Mouse (Mus musculus) testis, adult 2 months (tissue): ENCODE results near the gene Zfyve1. TPM values are rescaled to one million over a fixed set of nuclear protein-coding genes. Genes with fewer than 3 reads are reported as not detected.
"Not testable (repeated sequence)": the region's sequence is repeated elsewhere in the genome, so short reads cannot be mapped to it uniquely, and the experiment has no call there.

ENCODE experiments used
- H3K27ac ChIP-seq: fragments of 200-500 bp; 2 replicates; pipeline ENCODE4 v1.5.1; 2012; ENCODE audit warnings: low read depth, low read length; ENCODE audit not compliant: control insufficient read depth, insufficient read depth
- H3K27me3 ChIP-seq: fragments of 200-500 bp; 2 replicates; pipeline ENCODE4 v1.6.1; 2012; ENCODE audit warnings: mild to moderate bottlenecking, low read length, moderate library complexity; ENCODE audit not compliant: control insufficient read depth, insufficient read depth
- H3K36me3 ChIP-seq: fragments of 200-500 bp; 2 replicates; pipeline ENCODE4 v1.6.1; 2012; ENCODE audit warnings: mild to moderate bottlenecking, low read length; ENCODE audit not compliant: control insufficient read depth, insufficient read depth
- H3K4me1 ChIP-seq: fragments of 200-500 bp; 2 replicates; pipeline ENCODE4 v1.6.1; 2012; ENCODE audit warnings: low read length; ENCODE audit not compliant: control insufficient read depth, insufficient read depth
- H3K4me3 ChIP-seq: fragments of 200-500 bp; 2 replicates; pipeline ENCODE4 v1.5.1; 2012; ENCODE audit warnings: low read depth, mild to moderate bottlenecking, low read length, moderate library complexity, mixed read lengths; ENCODE audit not compliant: control insufficient read depth
- CTCF ChIP-seq: fragments of 200-500 bp; IDR thresholded peaks from 2 replicates; pipeline ENCODE4 v1.5.1; 2012; ENCODE audit warnings: low read depth, mild to moderate bottlenecking, inconsistent platforms, low read length, moderate library complexity; ENCODE audit not compliant: control insufficient read depth, insufficient read depth, insufficient replicate concordance
- POLR2A ChIP-seq: fragments of 200-500 bp; IDR thresholded peaks from 2 replicates; pipeline ENCODE4 v1.6.1; 2012; ENCODE audit warnings: low read depth, mild to moderate bottlenecking, inconsistent platforms, low read length, moderate library complexity; ENCODE audit not compliant: control insufficient read depth
- polyA plus RNA-seq: library from polyadenylated mRNA; depleted of rRNA; stranded (reverse); fragments of >200 nt; gene quantifications from 2 replicates; pipeline ENCODE4 v1.2.3, GENCODE M21; 2012

Zfyve1 gene
- polyA plus RNA-seq, 1 experiment: 302 TPM

- H3K4me1 ChIP-seq: no peaks in the 10 kb centered on the region; the same call in 1 of the 2 replicates
- no peaks in the 10 kb centered on the region for H3K27me3 ChIP-seq
- H3K4me3 ChIP-seq: no peak overlapping the region
- no peaks in the 10 kb centered on the region for H3K36me3 ChIP-seq
- H3K27ac ChIP-seq: no peak overlapping the region
- TF ChIP-seq CTCF (no peak), POLR2A (no peak)
Measured at GRCm38 (mm10) chr12:83624321-83624720, 27.3 kb upstream of the Zfyve1 start.

- no peaks in the 10 kb centered on the region; the same call in 1 of the 2 replicates for H3K4me1 ChIP-seq
- H3K27me3 ChIP-seq: no peaks in the 10 kb centered on the region
- H3K36me3 ChIP-seq: no peaks in the 10 kb centered on the region
- H3K4me3 ChIP-seq: no peak overlapping the region
- no peak for TF ChIP-seq CTCF
- TF ChIP-seq POLR2A: no peak
- H3K27ac ChIP-seq: no peak overlapping the region
Measured at GRCm38 (mm10) chr12:83622031-83622755, 25.2 kb upstream of the Zfyve1 start.

GRCm38 (mm10) chr12:83620694-83621093, 23.7 kb upstream of the Zfyve1 start:
- H3K27me3 ChIP-seq, H3K27ac ChIP-seq, H3K36me3 ChIP-seq, H3K4me1 ChIP-seq: not testable (repeated sequence)
- peak overlapping the region; percentile 58 for H3K4me3 ChIP-seq

DNA sequence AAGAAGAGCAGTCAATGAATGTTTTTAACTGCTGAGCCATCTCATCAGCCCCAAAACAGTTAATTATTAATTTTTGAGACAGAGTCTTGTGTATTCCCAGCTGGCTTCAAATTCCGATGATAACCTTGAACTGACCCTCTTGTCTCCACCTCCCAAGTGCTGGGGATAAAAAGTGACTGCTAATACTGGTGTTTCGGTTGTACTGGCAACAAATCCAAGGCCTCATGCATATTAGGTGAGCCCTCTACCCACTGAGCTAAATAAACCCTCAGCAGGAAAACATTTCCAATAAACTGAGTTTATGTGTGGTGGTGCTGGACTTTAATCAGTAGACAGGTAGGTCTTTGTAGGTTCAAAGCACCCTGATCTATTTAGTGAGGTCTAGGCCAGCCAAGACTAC, 22.0 kb upstream of the Zfyve1 start:
- Histone ChIP-seq H3K4me3 (no peak overlapping the region), H3K27ac (no peak overlapping the region), H3K4me1 (no peaks in the 10 kb centered on the region; the same call in 1 of the 2 replicates), H3K27me3 (no peaks in the 10 kb centered on the region), H3K36me3 (no peaks in the 10 kb centered on the region)
- no peak for TF ChIP-seq CTCF
- TF ChIP-seq POLR2A: no peak

- TF ChIP-seq CTCF (no peak), POLR2A (no peak)
- no peak overlapping the region for H3K4me3 ChIP-seq
- no peaks in the 10 kb centered on the region; the same call in 1 of the 2 replicates for H3K4me1 ChIP-seq
- no peaks in the 10 kb centered on the region for H3K36me3 ChIP-seq
- no peaks in the 10 kb centered on the region for H3K27me3 ChIP-seq
- no peak overlapping the region for H3K27ac ChIP-seq
Measured at GRCm38 (mm10) chr12:83617261-83617660, 20.2 kb upstream of the Zfyve1 start.

DNA sequence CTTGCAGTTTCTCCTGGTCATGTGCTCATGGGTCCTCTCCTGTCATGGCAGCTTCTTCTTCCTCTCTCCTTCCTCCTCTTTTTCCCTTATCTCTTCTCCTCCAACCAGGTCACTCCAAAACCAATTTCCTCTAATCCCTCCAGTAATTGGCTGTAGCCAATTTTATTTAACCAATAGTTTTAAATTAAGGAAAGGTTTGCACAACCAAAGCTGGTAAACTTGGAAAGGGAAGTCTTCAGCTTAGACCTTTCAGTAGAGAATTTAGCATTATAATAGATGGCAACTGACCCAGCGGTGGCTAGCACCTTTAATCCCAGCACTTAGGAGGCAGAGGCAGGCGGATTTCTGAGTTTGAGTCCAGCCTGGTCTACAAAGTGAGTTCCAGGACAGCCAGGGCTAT, 9.4 kb upstream of the Zfyve1 start:
- not testable (repeated sequence) for H3K4me3 ChIP-seq, H3K27ac ChIP-seq, H3K36me3 ChIP-seq, H3K27me3 ChIP-seq, H3K4me1 ChIP-seq

GRCm38 (mm10) chr12:83602285-83602684, 5.3 kb upstream of the Zfyve1 start:
- TF ChIP-seq CTCF (no peak), POLR2A (no peak)
- H3K36me3 ChIP-seq: no peaks in the 10 kb centered on the region
- H3K27me3 ChIP-seq: no peaks in the 10 kb centered on the region
- no peaks in the 10 kb centered on the region; the same call in 1 of the 2 replicates for H3K4me1 ChIP-seq
- no peak overlapping the region for H3K4me3 ChIP-seq
- no peak overlapping the region for H3K27ac ChIP-seq

DNA sequence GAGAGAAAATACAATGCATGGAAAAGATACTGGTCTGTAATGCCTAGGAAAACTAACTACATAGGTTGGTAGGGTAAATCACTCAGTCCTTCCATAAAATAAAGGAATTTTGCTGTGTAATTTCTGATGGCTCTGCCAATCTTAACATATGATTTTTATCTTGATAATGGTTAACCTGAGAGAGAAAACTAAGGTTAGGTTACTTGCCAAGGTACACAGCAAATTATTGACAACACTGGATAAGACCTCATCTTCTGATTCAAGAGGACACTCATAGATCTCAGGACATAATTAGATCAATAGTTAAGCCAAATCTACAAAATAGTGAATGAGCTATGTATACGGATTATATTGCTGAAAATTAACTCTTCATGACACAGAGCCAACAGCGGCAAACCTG, 859 bp upstream of the Zfyve1 start:
- Histone ChIP-seq H3K27me3 (no peaks in the 10 kb centered on the region), H3K4me3 (no peak overlapping the region), H3K27ac (no peak overlapping the region), H3K36me3 (no peaks in the 10 kb centered on the region), H3K4me1 (peaks cover 6% of the 10 kb centered on the region)
- no peak for TF ChIP-seq CTCF
- TF ChIP-seq POLR2A: no peak
